Mouse (Mus musculus): ENCODE measurements at regions not wholly inside any gene's neighbourhood (a gene's known extent, or its start where the extent isn't known, plus 50 kb on each side); places are given as distances from the start of the nearest gene placed in this dataset.

DNA sequence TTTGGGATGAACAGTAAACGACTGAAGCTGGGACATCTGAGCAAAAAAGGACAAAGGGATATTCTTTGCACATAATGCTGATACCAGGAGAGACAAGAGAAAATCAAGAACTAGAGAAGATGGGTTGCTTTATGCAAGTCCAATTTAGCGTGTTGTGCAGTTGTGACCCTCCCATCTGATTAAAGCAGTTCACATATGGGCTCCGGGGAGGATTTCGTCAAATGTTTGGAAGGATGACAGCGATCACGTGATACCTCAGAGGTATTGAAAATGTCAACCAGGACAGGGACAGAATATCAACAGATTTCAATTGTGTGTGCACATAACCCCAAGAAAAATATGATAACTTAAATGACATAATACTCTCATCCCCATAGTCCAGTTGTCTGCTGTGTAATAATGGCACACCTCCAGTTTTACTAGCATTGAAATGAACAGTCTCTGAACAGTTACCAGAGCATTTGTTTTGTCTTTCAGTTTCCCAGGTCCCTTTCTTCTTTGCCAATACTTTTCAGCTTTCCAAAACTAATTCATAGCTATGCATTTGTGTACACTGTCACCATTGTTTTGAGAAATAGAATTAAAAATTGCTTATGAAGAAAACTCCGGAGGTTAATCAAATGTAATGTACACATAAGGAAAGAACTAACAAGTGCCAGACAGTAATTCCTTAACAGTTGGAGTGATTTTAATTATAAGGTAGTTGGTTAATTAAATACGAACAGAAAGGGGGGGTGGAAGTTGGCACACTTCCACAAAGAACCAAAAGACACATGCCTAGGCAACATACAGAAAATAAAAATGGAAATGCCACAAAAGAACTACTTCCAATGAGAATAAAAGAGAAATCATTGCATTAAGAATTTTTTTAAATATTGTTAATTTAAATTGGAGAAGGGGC lies 582.6 kb upstream of the Map3k7 start:
- DNase-seq (ENCODE audit: low spot score in 2 of 2): no peak

DNA sequence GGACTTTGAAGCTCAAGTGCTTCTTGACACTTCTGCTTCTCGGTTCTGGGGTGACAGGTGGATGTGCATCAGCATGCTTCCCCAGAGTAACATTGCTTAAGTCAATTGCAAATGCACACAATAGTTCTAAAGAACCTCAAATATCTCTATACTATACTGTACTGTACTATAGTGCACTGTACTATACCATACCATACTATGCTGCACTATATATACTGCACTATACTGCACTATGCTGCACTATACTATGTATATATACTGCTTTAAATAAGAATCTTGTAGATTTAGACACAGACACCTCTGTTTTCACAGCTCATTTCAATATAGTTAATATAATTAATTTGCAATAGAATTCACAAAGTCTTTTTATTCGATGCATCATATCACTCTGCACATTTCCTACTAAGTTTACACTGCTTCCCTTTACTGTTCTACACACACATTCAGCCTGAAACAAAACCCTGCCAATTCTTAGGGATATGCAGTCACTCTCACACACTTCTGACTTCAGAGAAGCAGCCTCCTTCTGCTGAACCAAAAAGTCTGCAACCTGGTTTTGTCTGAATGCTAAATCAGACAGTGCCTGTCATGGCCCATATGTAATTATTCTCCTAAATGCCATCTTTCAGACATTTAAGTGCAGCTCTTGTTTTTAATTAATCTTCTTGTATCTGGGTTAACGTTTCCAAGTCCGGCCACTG lies 570.8 kb upstream of the Map3k7 start:
- DNase-seq (ENCODE audit: low spot score in 2 of 2): no peak

DNA sequence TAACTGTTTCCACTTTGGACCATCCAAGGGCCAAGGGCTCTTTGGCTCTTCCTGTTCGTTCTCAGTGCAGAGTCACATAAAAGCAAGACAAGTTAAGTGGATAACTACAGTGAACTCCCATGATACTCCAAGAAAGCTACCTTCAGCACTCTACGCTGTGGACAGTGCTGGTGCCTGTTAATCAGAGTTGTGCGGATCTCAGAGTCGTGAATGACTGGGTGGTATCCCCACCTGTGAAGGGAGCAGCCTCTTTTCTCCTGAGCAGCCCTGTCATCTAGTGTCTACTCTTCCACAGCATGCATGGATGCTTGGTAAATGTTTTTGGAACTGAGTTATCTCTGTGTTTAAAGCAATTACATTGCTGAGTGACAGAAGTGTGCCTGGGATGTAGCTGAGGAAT lies 568.4 kb upstream of the Map3k7 start:
- DNase-seq (ENCODE audit: low spot score in 2 of 2): no peak

DNA sequence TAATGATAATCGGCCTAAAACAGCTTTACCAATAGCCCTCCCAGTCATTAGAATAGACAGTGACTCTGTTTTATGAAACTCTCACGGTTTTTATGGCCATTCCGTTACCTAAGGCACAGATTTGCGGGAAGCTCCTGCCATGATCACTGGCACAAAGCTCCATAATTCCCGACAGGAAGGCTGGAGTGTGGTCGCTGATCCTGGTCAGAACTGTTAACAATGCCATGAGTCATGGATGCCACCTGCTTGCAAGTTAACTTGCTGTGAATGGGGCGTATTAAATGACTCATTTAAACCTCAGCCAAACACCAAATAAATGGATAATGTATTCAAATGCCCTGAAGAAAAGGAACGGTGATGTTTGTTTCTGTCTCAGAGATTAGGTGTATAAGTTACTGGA lies 559.9 kb upstream of the Map3k7 start:
- no peak for DNase-seq (ENCODE audit: low spot score in 2 of 2)

DNA sequence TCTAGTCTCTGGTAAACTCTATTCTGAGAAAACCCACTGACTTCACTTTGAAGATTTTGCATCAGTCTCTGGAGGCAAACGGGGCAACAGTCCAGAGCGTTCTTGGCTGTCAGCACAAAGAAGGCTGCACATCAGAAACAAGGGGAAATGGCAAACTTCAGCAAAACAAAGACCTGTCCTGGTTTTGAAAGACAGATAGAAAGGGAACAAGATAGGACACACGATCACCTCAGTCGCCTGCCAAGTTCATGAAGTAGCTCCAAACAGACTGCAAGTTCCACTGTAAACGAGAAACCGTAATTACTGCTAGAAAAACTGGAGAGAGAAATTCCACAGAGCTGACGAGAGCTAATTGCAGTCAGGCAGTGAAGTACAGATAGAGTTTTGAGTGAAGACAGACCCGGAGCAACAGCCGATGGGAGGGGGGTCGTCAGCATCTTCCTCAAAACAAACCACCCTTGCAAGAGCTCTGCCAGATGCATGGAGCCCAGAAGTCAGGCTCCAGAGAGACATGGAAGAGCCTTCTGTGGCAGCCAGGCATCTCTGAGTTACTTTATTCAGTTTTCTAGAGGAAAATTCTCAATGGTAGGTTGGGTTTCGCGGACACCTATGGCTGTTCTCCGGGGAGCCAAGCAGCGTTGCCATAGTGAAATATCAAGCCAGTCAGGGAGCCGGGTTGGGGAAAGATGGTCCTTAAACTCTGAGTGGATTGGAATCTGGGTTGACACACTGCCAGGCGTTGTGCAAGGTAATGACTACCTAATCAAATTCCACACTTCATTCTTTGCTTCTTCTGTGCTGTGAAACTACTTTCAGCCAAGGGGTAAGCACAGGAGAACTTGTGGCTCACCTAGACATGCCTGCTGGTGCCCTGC lies 558.8 kb upstream of the Map3k7 start:
- DNase-seq (ENCODE audit: low spot score in 2 of 2): no peak

DNA sequence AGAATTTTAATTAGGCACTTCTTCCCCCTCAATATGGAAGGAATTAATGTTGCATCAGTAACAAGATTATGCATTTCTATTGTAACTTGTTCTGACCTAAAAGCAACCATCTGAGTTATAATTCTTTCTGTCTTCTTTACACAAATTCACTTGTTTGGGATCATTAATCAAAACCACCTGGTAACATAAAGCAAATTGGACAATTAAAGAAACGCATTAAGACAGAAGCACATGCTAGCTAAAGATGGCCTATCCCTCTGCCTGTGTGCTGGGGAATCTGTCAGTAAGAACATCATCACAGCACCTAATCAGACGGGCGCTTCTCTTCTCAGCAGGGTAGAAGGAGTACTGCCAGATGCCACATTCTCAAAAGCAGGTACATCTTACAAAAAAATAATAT lies 553.7 kb upstream of the Map3k7 start:
- DNase-seq (ENCODE audit: low spot score in 2 of 2): no peak

DNA sequence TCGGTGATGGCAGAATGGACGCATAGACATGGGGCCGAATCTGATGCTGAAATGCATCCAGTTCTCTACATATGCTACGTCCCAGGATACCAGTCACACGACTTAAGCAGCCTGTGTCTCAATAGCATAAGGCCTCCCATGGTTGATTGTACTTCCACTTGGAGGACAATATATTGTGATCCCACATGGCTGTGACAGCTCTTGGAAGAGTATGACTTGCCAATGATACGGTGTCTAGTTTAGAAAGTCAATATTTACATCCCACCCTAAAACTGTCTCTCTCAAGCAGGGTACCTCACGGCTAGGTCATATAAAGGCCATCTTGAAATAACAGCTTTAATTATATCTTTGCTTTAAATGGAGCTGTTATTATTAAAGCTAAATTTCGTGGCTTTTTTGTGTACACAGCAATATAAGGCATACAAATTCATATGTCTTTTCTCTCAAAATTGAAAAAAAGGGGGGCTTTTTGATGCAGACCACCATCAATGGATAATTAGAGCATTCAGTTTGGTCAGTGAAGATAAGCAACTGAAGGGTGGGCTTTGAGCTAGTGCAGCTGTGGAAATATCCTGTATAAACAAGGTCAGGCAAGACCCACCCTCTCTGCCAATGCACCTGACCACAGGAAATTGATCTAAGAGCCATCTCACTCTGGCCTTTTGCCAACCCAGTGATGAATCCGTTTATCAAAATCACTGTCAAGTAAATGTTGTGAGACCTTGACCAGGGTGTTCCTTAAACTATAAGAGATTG lies 551.9 kb upstream of the Map3k7 start:
- DNase-seq (ENCODE audit: low spot score in 2 of 2): no peak

DNA sequence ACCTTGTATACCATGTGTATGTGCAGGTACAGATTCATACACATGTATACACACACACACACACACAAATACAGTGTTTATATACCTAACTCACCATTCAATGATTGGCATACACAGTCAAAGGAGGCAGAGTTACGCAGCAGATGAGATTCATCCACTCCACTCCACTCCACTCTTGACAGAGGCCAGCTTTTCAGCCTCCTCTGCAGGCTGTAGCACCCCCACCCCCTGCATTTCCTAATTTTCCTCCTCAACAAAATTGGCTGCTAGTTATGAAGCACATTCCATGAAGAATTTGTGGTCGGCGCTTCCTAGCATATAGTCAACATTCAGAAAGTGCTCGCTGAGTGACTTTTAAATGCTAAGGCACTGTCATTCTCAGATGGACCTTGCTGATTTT lies 546.7 kb upstream of the Map3k7 start:
- no peak for DNase-seq (ENCODE audit: low spot score in 2 of 2)

DNA sequence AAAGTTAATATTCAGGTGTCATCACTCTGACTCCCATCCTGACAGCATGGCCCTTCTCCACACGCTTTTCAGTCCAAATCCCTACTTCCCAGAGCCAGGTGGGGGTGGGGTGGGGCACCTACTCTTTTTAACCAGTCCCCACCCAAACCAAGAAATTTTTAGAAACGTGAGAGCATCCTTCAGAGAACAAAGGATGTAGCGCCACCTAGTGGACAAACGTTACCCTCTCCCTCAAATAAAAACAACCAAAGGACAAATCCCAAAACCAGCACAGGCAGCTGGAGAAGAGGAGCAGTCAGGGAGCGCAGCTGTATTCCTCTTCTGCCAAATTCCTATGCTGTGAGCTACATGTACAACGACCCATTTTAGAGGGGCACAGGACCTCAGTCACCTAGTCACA lies 544.7 kb upstream of the Map3k7 start:
- peak in 1 of 2 experiments; percentile 5 for DNase-seq (ENCODE audit: low spot score in 2 of 2)

DNA sequence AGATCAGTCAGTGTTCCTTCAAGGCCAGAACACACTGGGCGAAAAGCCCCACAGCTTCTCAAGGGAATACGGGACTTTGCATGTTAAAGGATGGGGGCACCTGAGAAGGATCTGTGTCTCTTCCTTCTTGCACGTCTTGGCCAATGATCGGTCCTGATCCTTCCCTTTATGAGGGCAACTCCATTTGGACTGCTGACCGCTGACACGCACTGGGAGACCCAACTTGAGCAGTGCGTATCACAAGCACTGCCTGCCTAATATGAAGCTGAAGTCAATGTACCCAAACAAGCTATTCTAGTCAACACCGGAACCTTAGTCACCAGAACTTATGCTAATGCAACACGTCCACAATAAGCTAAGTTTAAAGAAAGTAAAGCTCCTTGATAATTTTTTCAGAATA lies 543.7 kb upstream of the Map3k7 start:
- DNase-seq (ENCODE audit: low spot score in 2 of 2): no peak

DNA sequence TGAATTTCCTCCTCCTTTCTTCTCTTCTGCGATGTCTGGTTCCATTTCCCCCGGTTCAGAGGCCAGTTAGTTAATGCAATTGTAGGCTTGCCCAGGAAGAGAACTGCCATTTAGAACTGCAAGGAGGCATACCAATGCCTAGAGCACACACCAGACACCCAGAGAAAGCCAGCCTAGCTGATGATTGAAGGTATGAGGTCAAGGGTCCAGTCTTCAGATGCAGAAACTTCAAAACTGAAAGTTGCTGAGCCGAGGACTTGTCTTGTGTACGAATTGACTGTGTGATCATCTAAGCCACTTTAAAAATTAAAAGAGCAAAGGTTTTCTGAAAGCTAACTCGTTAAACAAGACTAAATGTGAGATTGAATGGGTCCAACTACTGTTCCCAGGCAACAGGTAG lies 542.5 kb upstream of the Map3k7 start:
- DNase-seq (ENCODE audit: low spot score in 2 of 2): no peak

DNA sequence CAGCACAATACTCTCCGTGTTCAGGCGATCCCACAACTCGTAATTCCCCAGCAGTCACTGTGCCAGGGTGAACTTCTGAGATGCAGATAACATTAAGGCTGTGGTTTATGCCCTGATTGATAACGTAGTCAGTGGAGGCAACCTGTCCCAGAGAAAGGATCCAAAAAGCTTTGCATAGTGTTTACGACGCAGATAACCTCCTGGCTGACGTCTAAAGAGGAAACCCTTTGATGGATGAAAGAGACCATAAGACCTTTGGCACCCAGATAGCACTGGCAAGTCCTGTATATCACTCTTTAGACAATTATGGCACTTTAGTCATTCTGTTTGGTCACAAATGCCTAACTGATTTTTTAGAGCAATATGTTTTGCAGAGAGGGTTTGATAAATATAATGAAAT lies 538.8 kb upstream of the Map3k7 start:
- no peak for DNase-seq (ENCODE audit: low spot score in 2 of 2)

DNA sequence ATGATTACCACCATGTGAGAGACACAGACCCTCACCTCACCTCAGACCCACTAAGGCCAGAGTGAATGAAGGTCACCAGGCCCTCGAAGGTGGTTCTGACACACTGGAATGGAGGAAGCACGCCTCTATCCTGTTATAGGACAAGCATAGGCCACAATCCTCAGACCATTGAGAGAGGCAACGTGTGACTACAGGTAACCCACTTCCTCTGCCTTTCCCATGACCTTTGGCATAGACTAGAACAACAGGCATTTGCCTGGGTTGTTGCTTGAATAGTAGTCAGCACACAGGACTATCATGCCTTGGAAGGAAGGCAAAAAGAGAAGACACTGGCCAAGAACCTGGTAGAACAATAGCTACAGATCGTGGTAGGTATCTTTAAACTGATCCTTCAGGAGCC lies 538.2 kb upstream of the Map3k7 start:
- no peak for DNase-seq (ENCODE audit: low spot score in 2 of 2)

DNA sequence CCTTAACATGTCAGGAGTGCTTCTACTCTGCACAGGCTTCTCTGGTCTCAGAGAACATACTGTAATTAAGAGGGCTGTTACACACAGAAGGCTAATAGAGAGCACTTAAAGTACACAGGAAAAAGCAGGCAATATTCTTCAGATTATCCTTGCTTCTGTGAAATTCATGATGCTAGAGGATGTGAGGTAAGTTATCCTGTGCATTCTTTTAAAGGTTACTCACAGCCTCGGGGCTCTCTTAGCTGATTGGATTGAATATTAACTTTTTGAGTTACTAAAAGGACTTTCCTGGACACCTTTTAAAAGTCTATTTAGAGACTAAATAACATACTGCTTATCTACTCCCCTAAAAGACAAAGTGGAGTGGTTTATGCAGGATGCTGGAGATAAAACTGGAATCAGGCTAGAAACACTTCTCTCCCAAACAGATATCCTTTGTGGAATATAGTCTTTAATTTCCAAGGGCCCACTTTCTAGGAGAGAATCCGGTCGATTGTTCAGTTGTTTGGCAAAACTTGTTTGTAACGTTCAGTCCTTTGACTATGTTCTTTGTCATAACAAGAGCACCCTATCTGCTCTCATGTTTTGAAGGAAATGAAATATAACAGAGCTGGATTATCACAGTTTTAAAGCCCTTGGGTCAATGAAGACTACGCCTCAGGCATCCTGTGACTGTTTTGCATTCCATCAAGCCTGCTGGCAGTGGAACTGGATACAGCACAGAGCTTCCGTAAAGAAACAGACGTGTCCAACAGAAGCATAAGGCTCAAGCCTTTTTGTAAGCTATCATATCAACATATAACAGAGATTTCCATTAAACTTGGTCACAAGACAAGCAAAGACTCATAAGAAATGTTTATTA lies 537.5 kb upstream of the Map3k7 start:
- DNase-seq (ENCODE audit: low spot score in 2 of 2): no peak

DNA sequence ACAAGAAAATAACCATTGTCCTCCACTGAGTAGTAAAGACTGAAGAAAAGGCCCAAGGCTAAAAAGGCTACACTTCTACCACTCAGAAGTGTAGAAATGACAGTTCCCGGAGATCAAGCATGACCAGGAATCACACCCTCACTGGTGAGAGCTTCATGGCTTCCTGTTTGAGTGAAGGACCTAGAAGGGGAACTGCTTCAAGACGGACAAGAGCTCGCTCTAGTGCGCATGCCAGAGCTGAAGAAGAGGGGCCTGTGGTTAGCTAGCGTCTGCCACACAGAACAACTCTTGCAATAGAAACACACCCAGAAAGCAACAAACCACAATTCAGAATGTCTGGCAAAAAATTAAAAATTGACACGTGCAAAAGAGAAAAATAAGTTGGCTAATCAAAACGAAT lies 530.0 kb upstream of the Map3k7 start:
- no peak for DNase-seq (ENCODE audit: low spot score in 2 of 2)

DNA sequence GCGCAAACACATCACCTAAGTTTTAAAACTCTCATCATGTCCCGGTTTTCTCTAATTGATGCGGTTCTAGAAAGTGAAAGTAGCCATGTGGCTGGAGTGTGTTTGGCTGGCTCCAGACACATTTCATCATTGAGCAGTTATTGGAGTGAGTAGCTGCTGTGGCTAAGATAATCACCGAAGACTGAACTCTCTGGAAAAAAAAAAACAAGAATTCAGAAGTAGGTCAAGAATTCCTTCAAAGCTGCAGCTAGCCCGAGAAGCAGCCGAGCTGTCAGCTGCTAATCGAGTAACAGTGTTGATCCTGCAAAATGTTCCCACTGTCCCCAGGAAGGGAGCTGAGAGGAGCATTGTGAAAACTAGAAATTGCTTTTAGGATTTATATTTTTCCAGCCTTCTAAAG lies 509.0 kb upstream of the Map3k7 start:
- no peak for DNase-seq (ENCODE audit: low spot score in 2 of 2)

DNA sequence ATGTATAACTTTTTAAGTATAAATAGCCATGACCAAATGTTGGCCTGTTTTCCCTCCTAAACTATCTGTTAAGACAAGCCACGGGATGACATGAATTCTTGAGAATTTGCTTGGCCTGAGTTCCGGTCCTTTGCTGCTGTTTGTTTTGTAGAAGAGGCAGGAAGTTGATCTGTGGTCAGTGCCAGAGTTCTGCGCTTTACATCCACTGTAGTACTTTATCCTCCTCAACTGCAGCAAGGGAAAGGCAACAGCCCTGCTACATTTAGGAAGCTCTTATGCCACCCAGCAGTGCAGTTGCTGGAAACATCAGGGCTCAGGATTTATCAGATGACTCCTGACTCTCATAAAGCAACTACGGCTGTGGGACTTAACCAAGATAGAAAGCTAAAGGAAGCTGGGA lies 508.4 kb upstream of the Map3k7 start:
- DNase-seq (ENCODE audit: low spot score in 2 of 2): no peak

DNA sequence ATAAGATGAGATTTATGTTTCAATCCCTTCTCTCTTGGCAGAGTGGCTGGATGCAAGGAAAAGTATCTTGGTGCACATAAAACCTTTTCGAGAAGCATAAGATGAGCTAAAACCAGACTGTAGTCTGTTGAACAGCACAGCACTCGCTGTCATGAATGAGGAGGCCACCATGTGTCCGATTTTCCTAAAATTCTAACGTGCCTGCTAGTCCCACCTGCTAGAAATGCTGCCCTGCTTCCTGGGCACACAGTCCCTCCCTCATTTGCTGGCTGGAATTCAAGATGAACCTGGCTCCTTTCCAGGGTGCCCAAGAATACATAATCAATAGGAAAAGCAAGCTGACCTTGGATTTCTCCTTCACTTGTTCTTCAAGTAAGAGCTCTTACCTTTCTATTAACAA lies 501.4 kb upstream of the Map3k7 start:
- no peak for DNase-seq (ENCODE audit: low spot score in 2 of 2)

DNA sequence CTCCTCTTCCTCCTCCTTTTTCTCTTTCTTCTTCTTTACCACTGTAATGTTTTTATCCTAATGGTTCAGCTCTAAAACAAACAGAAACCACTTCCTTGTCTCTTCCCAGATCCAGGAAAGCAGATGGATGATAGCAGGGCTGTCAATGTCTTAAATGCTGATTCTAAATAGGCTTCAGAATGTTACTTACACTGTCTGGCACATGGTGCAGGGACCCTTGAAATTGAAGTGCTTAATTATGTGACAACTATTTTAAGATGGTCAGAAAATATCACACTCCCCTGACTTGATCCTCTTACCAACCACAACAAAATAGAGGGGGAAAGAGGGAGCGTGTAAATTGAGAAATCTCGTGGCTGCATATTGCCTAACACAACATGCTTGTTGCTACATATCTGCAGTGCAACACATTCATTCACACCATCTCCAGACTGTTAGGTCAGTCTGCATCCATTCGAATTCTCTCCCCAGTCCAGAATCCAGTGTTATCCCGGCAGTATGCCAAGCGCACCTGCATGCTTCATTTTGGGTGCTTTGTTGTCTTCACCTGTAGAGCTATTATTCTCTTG lies 500.7 kb upstream of the Map3k7 start:
- DNase-seq (ENCODE audit: low spot score in 2 of 2): no peak

DNA sequence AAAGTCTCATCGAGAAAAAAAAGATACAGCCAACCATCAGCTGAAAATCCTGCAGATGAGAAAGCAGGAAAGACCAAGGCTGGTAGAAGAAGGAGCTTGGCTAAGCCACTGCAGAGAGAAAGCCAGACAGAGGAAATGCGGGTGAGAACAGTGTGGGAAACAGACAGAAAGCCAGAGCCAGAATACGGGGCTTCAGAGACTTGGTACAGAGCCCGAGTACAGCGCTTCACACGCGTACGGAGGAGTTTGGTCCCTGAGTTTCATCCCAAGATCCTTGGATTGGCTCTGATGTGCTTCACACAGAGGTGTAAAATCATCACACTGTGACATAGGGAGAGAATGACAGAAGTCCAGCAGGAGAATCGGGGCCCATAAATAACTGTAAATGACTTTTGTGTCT lies 495.6 kb upstream of the Map3k7 start:
- DNase-seq (ENCODE audit: low spot score in 2 of 2): no peak

Data from gastrocnemius, adult 8-10 months (tissue).